ENCODE assay signal across 23 mouse cellular contexts in genomic region chr14:22598638-22599037, GRCm38 (mm10).
"Had no signal": no experiment of that assay in that cellular context is flagged by ENCODE, and none has a peak within 500 bp of the region (broad histone marks: within the 10 kb centered on the region; RNA-seq: fewer than 3 reads in every experiment).

No protein-coding gene starts in this region.

- ATAC-seq: hindbrain, embryonic 16.5 days; inflammation-experienced regulatory T-cells, adult 6 months; intestine, embryonic 15.5 days; intestine, postnatal 0 days; liver, embryonic 12.5 days had no signal

- H3K4me3 ChIP-seq: heart, embryonic 10.5 days; heart, embryonic 12.5 days; hindbrain, embryonic 10.5 days; intestine, embryonic 15.5 days; layer of hippocampus, adult 2 months; limb, embryonic 13.5 days; limb, embryonic 15.5 days; liver, embryonic 12.5 days had no signal

- H3K4me1 ChIP-seq: intestine, embryonic 15.5 days; liver, embryonic 12.5 days had no signal

- H3K9me3 ChIP-seq: heart, embryonic 10.5 days; heart, embryonic 12.5 days; intestine, embryonic 15.5 days; limb, embryonic 13.5 days; limb, embryonic 15.5 days; liver, embryonic 12.5 days had no signal

- H3K9ac ChIP-seq: heart, embryonic 12.5 days; hindbrain, embryonic 14.5 days; intestine, embryonic 15.5 days; limb, embryonic 13.5 days; limb, embryonic 15.5 days; liver, embryonic 12.5 days had no signal

- H3K27ac ChIP-seq: heart, embryonic 10.5 days; hindbrain, embryonic 10.5 days; hindbrain, embryonic 14.5 days; intestine, embryonic 15.5 days; layer of hippocampus, adult 2 months; limb, embryonic 13.5 days; liver, embryonic 12.5 days had no signal

- H3K36me3 ChIP-seq: heart, embryonic 10.5 days; heart, embryonic 12.5 days; hindbrain, embryonic 10.5 days; intestine, embryonic 15.5 days; limb, embryonic 13.5 days; limb, embryonic 15.5 days; liver, embryonic 12.5 days had no signal

- H3K4me2 ChIP-seq: heart, embryonic 12.5 days; hindbrain, embryonic 14.5 days; intestine, embryonic 15.5 days; limb, embryonic 13.5 days; limb, embryonic 15.5 days; liver, embryonic 12.5 days had no signal

- DNase-seq: gastrocnemius, postnatal 14 days; gastrocnemius, postnatal 36 days; heart, adult 18-20 months; heart, postnatal 10 days; heart, postnatal 4 days; kidney, adult 18-20 months; kidney, adult 8-10 months; kidney, postnatal 10 days; kidney, postnatal 25 days; kidney, postnatal 4 days; left cerebral cortex, postnatal 4 days had no signal

- H3K27me3 ChIP-seq: heart, embryonic 12.5 days; intestine, embryonic 15.5 days; limb, embryonic 15.5 days; liver, embryonic 12.5 days had no signal
